Mouse (Mus musculus): ENCODE data around the gene Commd7. TPM values are rescaled to one million over a fixed set of nuclear protein-coding genes. Genes with fewer than 3 reads are reported as not detected.

Gene Commd7
- polyA plus RNA-seq, 1 experiment: 22.3 TPM

DNA sequence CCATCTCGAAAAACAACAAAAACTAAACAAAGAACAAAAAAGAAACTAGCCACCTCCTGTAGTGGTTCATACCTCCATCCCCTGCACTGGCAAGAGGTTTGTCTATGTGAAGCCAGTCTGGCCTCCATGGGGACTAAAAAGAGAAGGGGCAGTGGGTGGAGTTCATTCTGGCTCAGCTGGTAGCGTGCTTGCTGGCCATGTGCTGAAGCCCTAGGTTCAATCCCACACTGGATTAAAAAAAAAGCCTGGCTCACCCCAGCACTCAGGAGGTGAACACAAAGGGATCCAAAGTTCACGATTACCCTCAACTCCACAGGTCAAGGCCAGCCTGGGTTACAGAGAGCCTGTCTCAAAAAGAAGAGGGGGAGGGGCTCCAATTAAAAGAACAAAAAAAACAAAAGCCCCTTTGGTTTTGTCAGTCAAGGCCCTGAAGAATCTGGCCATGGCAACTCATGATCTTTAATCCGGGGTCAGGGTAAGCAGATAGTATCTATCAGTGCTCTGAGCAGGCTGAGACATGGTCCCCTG lies 52.1 kb downstream of the Commd7 start:
- Histone ChIP-seq H3K79me2 (ENCODE audit: control insufficient read depth, insufficient read depth) (no peaks in the 10 kb centered on the region), H3K4me3 (no peak overlapping the region), H3K4me2 (ENCODE audit: low read depth) (no peak overlapping the region), H3ac (ENCODE audit: control insufficient read depth, insufficient read length) (no peak overlapping the region), H3K27me3 (ENCODE audit: control insufficient read depth, insufficient read depth, insufficient read length) (no peaks in the 10 kb centered on the region), H3K36me3 (ENCODE audit: control insufficient read depth, insufficient read depth) (no peaks in the 10 kb centered on the region)
- no peak for TF ChIP-seq USF1 (IDR thresholded peaks at IDR 0.05; ENCODE audit: low read depth)
- no peak for TF ChIP-seq MYOD1 (IDR thresholded peaks at IDR 0.05; ENCODE audit: control insufficient read depth in 1 of 3, insufficient read length in 2 of 3, low read depth in 2 of 3)
- no peak for TF ChIP-seq TCF12 (IDR thresholded peaks at IDR 0.05; ENCODE audit: insufficient read depth, poor library complexity, severe bottlenecking)
- TF ChIP-seq MAX (IDR thresholded peaks at IDR 0.05; ENCODE audit: low read depth): no peak
- TF ChIP-seq POLR2A (IDR thresholded peaks at IDR 0.05; ENCODE audit: insufficient read length, low read depth): no peak
- no peak for TF ChIP-seq E2F4 (IDR thresholded peaks at IDR 0.05; ENCODE audit: insufficient read depth)
- no peak for TF ChIP-seq MYOG (IDR thresholded peaks at IDR 0.05; ENCODE audit: control insufficient read depth in 1 of 3, insufficient read depth in 1 of 3, insufficient read length in 2 of 3, low read depth in 2 of 3)
- TF ChIP-seq CEBPB (IDR thresholded peaks at IDR 0.05; ENCODE audit: insufficient read depth, poor library complexity, severe bottlenecking): no peak
- no peak for TF ChIP-seq TCF3 (IDR thresholded peaks at IDR 0.05; ENCODE audit: insufficient read length, low read depth)
- no peak for TF ChIP-seq REST (IDR thresholded peaks at IDR 0.05; ENCODE audit: insufficient read depth, insufficient read length)

DNA sequence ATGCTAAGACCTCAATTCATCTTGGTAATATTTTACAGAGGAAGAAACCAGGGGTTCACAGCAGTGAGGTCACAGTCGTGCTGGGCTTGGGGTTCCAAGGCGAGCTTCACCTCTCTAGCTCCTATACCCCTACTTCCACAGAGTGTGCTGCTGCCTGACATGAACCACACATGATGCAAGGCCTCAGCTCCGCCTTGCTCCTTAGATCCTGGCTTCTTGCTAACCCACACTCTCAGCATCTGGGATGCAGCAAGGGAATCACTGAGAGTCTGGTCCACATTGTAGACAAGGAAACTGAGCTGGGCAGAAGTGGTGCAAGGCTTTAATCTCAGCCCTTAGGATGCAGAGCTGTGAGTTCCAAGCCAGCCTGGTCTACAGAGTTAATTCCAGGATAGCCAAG lies 52.5 kb downstream of the Commd7 start:
- Histone ChIP-seq H3K79me2 (ENCODE audit: control insufficient read depth, insufficient read depth) (no peaks in the 10 kb centered on the region), H3K4me3 (no peak overlapping the region)
- TF ChIP-seq E2F4 (IDR thresholded peaks at IDR 0.05; ENCODE audit: insufficient read depth) (no peak), SRF (IDR thresholded peaks at IDR 0.05; ENCODE audit: control insufficient read depth, insufficient read length, low read depth) (no peak)

DNA sequence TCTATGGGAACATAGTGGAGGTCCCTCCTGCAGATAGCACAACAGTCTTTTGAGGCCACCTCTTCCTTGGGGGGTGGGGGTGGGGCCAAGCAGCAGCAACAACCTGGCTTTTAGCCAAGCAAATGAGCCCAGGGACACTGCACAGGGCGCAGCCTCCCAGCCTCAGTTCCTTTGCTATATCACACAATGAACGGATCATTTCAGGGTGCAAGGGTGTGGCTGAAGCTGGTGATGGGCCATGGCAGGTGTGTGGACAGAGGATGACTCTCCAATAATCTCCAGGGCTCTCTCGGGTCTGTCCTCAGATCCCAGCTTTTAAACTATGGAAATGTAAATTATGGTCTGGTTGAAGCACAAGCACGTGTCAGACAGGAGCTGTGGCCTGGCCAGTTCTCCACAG lies 55.5 kb downstream of the Commd7 start:
- no peaks in the 10 kb centered on the region for H3K27me3 ChIP-seq (ENCODE audit: control insufficient read depth, insufficient read depth, insufficient read length)
- no peaks in the 10 kb centered on the region for H3K79me2 ChIP-seq (ENCODE audit: control insufficient read depth, insufficient read depth)
- H3K4me2 ChIP-seq (ENCODE audit: low read depth): no peak overlapping the region
- H3K36me3 ChIP-seq (ENCODE audit: control insufficient read depth, insufficient read depth): no peaks in the 10 kb centered on the region
- no peak overlapping the region for H3K4me3 ChIP-seq
- no peak overlapping the region for H3ac ChIP-seq (ENCODE audit: control insufficient read depth, insufficient read length)
- no peak for TF ChIP-seq POLR2A (IDR thresholded peaks at IDR 0.05; ENCODE audit: insufficient read length, low read depth)
- peak in 2 of 3 experiments; percentile 65 to 85 for TF ChIP-seq MYOD1 (IDR thresholded peaks at IDR 0.05; ENCODE audit: control insufficient read depth in 1 of 3, insufficient read length in 2 of 3, low read depth in 2 of 3)

More for the DNA sequence above, 52.5 kb downstream of the Commd7 start:
- Histone ChIP-seq H3ac (ENCODE audit: control insufficient read depth, insufficient read length) (no peak overlapping the region), H3K27me3 (ENCODE audit: control insufficient read depth, insufficient read depth, insufficient read length) (no peaks in the 10 kb centered on the region), H3K36me3 (ENCODE audit: control insufficient read depth, insufficient read depth) (no peaks in the 10 kb centered on the region), H3K4me2 (ENCODE audit: low read depth) (no peak overlapping the region)

DNA sequence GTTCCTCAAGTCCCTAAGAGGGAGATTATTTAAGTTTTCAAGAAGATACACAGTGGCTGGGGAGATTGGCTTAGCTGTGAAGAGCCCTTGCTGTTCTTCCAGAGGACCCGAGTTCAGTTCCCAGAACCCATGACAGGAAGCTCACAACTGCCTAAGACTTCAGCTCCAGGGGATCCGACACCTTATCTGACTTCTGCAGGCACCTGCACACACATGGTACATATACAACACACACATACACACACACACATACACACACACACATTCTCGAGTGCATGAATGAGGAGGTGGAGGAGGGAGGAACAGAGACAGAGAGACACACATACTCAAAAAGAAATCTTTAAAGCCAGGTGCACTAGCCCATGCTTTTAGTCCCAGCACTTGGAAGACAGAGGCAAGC lies 56.4 kb downstream of the Commd7 start:
- Histone ChIP-seq H3K4me3 (no peak overlapping the region), H3K27me3 (ENCODE audit: control insufficient read depth, insufficient read depth, insufficient read length) (no peaks in the 10 kb centered on the region), H3ac (ENCODE audit: control insufficient read depth, insufficient read length) (no peak overlapping the region), H3K36me3 (ENCODE audit: control insufficient read depth, insufficient read depth) (no peaks in the 10 kb centered on the region), H3K79me2 (ENCODE audit: control insufficient read depth, insufficient read depth) (no peaks in the 10 kb centered on the region), H3K4me2 (ENCODE audit: low read depth) (no peak overlapping the region)
- no peak for TF ChIP-seq MYOG (IDR thresholded peaks at IDR 0.05; ENCODE audit: control insufficient read depth in 1 of 3, insufficient read depth in 1 of 3, insufficient read length in 2 of 3, low read depth in 2 of 3)
- no peak for TF ChIP-seq MAX (IDR thresholded peaks at IDR 0.05; ENCODE audit: low read depth)
- TF ChIP-seq POLR2A (IDR thresholded peaks at IDR 0.05; ENCODE audit: insufficient read length, low read depth): no peak
- TF ChIP-seq E2F4 (IDR thresholded peaks at IDR 0.05; ENCODE audit: insufficient read depth): no peak
- no peak for TF ChIP-seq CEBPB (IDR thresholded peaks at IDR 0.05; ENCODE audit: insufficient read depth, poor library complexity, severe bottlenecking)
- TF ChIP-seq USF1 (IDR thresholded peaks at IDR 0.05; ENCODE audit: low read depth): no peak
- no peak for TF ChIP-seq MYOD1 (IDR thresholded peaks at IDR 0.05; ENCODE audit: control insufficient read depth in 1 of 3, insufficient read length in 2 of 3, low read depth in 2 of 3)
- TF ChIP-seq REST (IDR thresholded peaks at IDR 0.05; ENCODE audit: insufficient read depth, insufficient read length): no peak
- TF ChIP-seq TCF12 (IDR thresholded peaks at IDR 0.05; ENCODE audit: insufficient read depth, poor library complexity, severe bottlenecking): no peak
- no peak for TF ChIP-seq POLR2AphosphoS2 (IDR thresholded peaks at IDR 0.05; ENCODE audit: insufficient read length, low read depth)
- TF ChIP-seq TCF3 (IDR thresholded peaks at IDR 0.05; ENCODE audit: insufficient read length, low read depth): no peak
- no peak for TF ChIP-seq SRF (IDR thresholded peaks at IDR 0.05; ENCODE audit: control insufficient read depth, insufficient read length, low read depth)

- Histone ChIP-seq H3K4me3 (no peak overlapping the region), H3K79me2 (ENCODE audit: control insufficient read depth, insufficient read depth) (no peaks in the 10 kb centered on the region), H3K4me2 (ENCODE audit: low read depth) (no peak overlapping the region), H3ac (ENCODE audit: control insufficient read depth, insufficient read length) (no peak overlapping the region), H3K27me3 (ENCODE audit: control insufficient read depth, insufficient read depth, insufficient read length) (no peaks in the 10 kb centered on the region), H3K36me3 (ENCODE audit: control insufficient read depth, insufficient read depth) (no peaks in the 10 kb centered on the region)
- TF ChIP-seq POLR2A (IDR thresholded peaks at IDR 0.05; ENCODE audit: insufficient read length, low read depth) (no peak), USF1 (IDR thresholded peaks at IDR 0.05; ENCODE audit: low read depth) (no peak), MAX (IDR thresholded peaks at IDR 0.05; ENCODE audit: low read depth) (no peak), MYOD1 (IDR thresholded peaks at IDR 0.05; ENCODE audit: control insufficient read depth in 1 of 3, insufficient read length in 2 of 3, low read depth in 2 of 3) (peak in 1 of 3 experiments; percentile 13), E2F4 (IDR thresholded peaks at IDR 0.05; ENCODE audit: insufficient read depth) (no peak), TCF3 (IDR thresholded peaks at IDR 0.05; ENCODE audit: insufficient read length, low read depth) (no peak)
Measured at GRCm38 (mm10) chr2:153575554-153575953, 57.0 kb downstream of the Commd7 start.

Data from myocyte (in vitro differentiated cells).